Mouse (Mus musculus) CH12.LX (cell line): ENCODE data around the gene Ntrk3.

ENCODE experiments used
- CTCF ChIP-seq, 2 experiments: IDR thresholded peaks in 1 of 2; conservative IDR thresholded peaks in 1 of 2; 2 replicates each; pipeline ENCODE4 v1.5.1; 2011 to 2012; ENCODE audit warnings: low read depth in 2 of 2, low read length in 2 of 2, improper control_type of control experiment in 1 of 2, inconsistent platforms in 1 of 2, mild to moderate bottlenecking in 1 of 2, moderate library complexity in 1 of 2
- POLR2A ChIP-seq: IDR thresholded peaks from 2 replicates; pipeline ENCODE4 v1.6.1; 2011; ENCODE audit warnings: low read depth, mild to moderate bottlenecking, improper control_type of control experiment, low read length

DNA sequence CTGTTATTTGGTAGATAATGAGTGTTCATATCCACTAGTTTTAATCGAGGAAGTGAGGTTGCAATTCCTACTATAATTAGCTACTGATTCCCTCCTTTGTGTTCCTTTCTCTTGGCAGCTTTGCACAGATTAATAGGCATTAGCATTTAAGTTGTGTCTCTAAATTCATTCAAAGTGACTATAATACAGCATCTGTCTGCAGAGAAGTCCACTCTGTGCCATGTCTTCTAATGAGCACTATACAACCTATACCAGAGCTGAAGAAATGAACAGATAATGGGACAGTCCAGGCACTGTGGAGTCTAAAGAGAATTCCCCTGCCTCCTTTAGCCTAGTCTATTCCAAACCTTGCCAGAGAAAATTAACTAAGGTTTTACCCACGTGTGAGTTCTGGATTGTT, 498.8 kb downstream of the Ntrk3 start:
- no peak for TF ChIP-seq CTCF (conservative IDR thresholded peaks at IDR 0.05 in 1 of 2, IDR thresholded peaks at IDR 0.05 in 1 of 2; ENCODE audit: low read depth in 2 of 2, low read length in 2 of 2)
- TF ChIP-seq POLR2A: no peak
